Comparison of ENCODE assay signal across 18 mouse cellular contexts in the genomic region with DNA sequence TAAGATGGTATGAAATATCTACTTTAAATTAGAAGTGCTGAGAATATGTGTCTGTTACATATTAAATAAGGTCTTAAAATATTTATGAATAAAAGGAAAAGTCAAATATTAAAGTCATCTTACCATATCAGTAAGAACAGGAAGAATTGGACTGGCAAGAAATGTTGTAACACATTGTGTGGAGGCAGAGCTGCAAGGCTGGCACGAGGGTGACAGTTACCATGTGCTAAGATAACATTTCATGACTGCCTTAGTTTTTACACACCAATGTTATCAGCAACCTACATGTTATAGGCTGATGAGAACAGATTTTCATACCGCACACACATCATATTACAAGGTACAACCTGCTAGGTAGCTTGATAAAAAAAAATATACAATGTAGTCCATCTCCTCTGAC.
DNase-seq lines count a peak whose midpoint lies in the region; ATAC-seq and TF ChIP-seq lines count a peak whose summit lies in the region.
"Had no signal": no experiment of that assay in that cellular context is flagged by ENCODE, and none has a peak within 500 bp of the region (broad histone marks: within the 10 kb centered on the region; RNA-seq: fewer than 3 reads in every experiment).

No protein-coding gene starts in this region.

- DNase-seq in forebrain, embryonic 14.5 days (ENCODE audit: low spot score): no peak
- peak; percentile 10 for DNase-seq in layer of hippocampus, adult 11-12 months (ENCODE audit: low spot score)
- no peak for DNase-seq in layer of hippocampus, postnatal 36 days
- DNase-seq in layer of hippocampus, adult 9-11 months: peak; percentile 29
- DNase-seq in layer of hippocampus, postnatal 10 days (ENCODE audit: low spot score in 2 of 2): no peak
- DNase-seq: adrenal gland, adult 2 months; adrenal gland, postnatal 10 days; adrenal gland, postnatal 25 days; cerebellum, adult 11-12 months; cerebellum, adult 2 months; cerebellum, adult 9-10 months; cerebellum, postnatal 10 days; cerebellum, postnatal 25 days; forebrain, postnatal 0 days had no signal

- no peaks in the 10 kb centered on the region for H3K27me3 ChIP-seq in forebrain, embryonic 14.5 days (replicated peaks; ENCODE audit: control insufficient read depth, insufficient read depth, low read length)
- no peaks in the 10 kb centered on the region for H3K27me3 ChIP-seq in forebrain, embryonic 12.5 days
- H3K27me3 ChIP-seq in intestine, postnatal 0 days (replicated peaks; ENCODE audit: control insufficient read depth, insufficient read depth, low read length): no peaks in the 10 kb centered on the region
- H3K27me3 ChIP-seq: embryonic facial prominence, embryonic 12.5 days had no signal

- 81% methylated on average over 2 of the region's 2 CpGs for WGBS in forebrain, embryonic 14.5 days
- 86% methylated on average over 2 of the region's 2 CpGs for WGBS in forebrain, embryonic 12.5 days
- WGBS in intestine, postnatal 0 days: 83% methylated on average over 2 of the region's 2 CpGs

- no peak overlapping the region for H3K4me2 ChIP-seq in forebrain, embryonic 14.5 days (ENCODE audit: low read length)
- no peak overlapping the region for H3K4me2 ChIP-seq in forebrain, embryonic 12.5 days
- no peak overlapping the region for H3K4me2 ChIP-seq in intestine, postnatal 0 days (replicated peaks; ENCODE audit: low read depth)
- H3K4me2 ChIP-seq: embryonic facial prominence, embryonic 12.5 days had no signal

- no peaks in the 10 kb centered on the region for H3K9me3 ChIP-seq in forebrain, embryonic 14.5 days (replicated peaks; ENCODE audit: control insufficient read depth, low read length)
- no peaks in the 10 kb centered on the region for H3K9me3 ChIP-seq in forebrain, embryonic 12.5 days
- H3K9me3 ChIP-seq in intestine, postnatal 0 days (ENCODE audit: control insufficient read depth): no peaks in the 10 kb centered on the region
- H3K9me3 ChIP-seq: embryonic facial prominence, embryonic 10.5 days; embryonic facial prominence, embryonic 12.5 days had no signal

- no peaks in the 10 kb centered on the region for H3K36me3 ChIP-seq in forebrain, embryonic 14.5 days (ENCODE audit: control insufficient read depth, insufficient read depth, low read length)
- no peaks in the 10 kb centered on the region for H3K36me3 ChIP-seq in forebrain, embryonic 12.5 days (replicated peaks)
- H3K36me3 ChIP-seq in intestine, postnatal 0 days (ENCODE audit: control insufficient read depth, insufficient read depth): no peaks in the 10 kb centered on the region
- H3K36me3 ChIP-seq: embryonic facial prominence, embryonic 10.5 days; embryonic facial prominence, embryonic 12.5 days had no signal

- ATAC-seq in forebrain, embryonic 14.5 days: 0 out of 2 replicates have a peak, but pooled peaks have one; percentile 29
- no peak for ATAC-seq in forebrain, embryonic 12.5 days (ENCODE audit: low FRiP score)
- no peak for ATAC-seq in intestine, postnatal 0 days
- ATAC-seq: forebrain, postnatal 0 days had no signal

- H3K4me3 ChIP-seq in forebrain, embryonic 14.5 days (ENCODE audit: low read depth, low read length): no peak overlapping the region
- H3K4me3 ChIP-seq in forebrain, embryonic 12.5 days (replicated peaks): no peak overlapping the region
- no peak overlapping the region for H3K4me3 ChIP-seq in intestine, postnatal 0 days (ENCODE audit: low read depth, low read length)
- H3K4me3 ChIP-seq: embryonic facial prominence, embryonic 10.5 days; embryonic facial prominence, embryonic 12.5 days had no signal

- TF ChIP-seq CTCF in intestine, postnatal 0 days (IDR thresholded peaks at IDR 0.05; ENCODE audit: low read depth): no peak

- H3K27ac ChIP-seq in forebrain, embryonic 14.5 days (ENCODE audit: low read depth, low read length): no peak overlapping the region
- no peak overlapping the region for H3K27ac ChIP-seq in forebrain, embryonic 12.5 days
- no peak overlapping the region for H3K27ac ChIP-seq in intestine, postnatal 0 days (ENCODE audit: low read depth, low read length)
- H3K27ac ChIP-seq: embryonic facial prominence, embryonic 10.5 days; embryonic facial prominence, embryonic 12.5 days had no signal

- no peaks in the 10 kb centered on the region; the same call in 1 of the 2 replicates for H3K4me1 ChIP-seq in forebrain, embryonic 14.5 days (ENCODE audit: control insufficient read depth, insufficient read depth, low read length)
- peaks cover 11% of the 10 kb centered on the region for H3K4me1 ChIP-seq in forebrain, embryonic 12.5 days
- no peaks in the 10 kb centered on the region for H3K4me1 ChIP-seq in intestine, postnatal 0 days (replicated peaks; ENCODE audit: control insufficient read depth, insufficient read depth, low read length)

- no peak overlapping the region for H3K9ac ChIP-seq in forebrain, embryonic 14.5 days (ENCODE audit: low read length)
- H3K9ac ChIP-seq in forebrain, embryonic 12.5 days: no peak overlapping the region
- no peak overlapping the region for H3K9ac ChIP-seq in intestine, postnatal 0 days (ENCODE audit: low read depth, low read length)
- H3K9ac ChIP-seq: embryonic facial prominence, embryonic 12.5 days; forebrain, postnatal 0 days had no signal

Comparison
In these comparisons a context has a peak if more than half of its experiments do, and no peak if none do; other contexts are left out.
1. DNase-seq: peak in layer of hippocampus, adult 11-12 months (single experiment) and layer of hippocampus, adult 9-11 months (single experiment); none in forebrain, embryonic 14.5 days (single experiment), layer of hippocampus, postnatal 36 days (0 of 2) and layer of hippocampus, postnatal 10 days (0 of 2).